Mouse (Mus musculus): ENCODE data around the gene Reg3g.

- TF ChIP-seq POLR2A (IDR thresholded peaks at IDR 0.05; ENCODE audit: low read depth, low read length) (no peak), CTCF (IDR thresholded peaks at IDR 0.05; ENCODE audit: extremely low read depth, insufficient read length, insufficient replicate concordance, low read depth, low read length) (no peak)
These were observed 8.4 kb downstream of the Reg3g start for GRCm38 (mm10) chr6:78460191-78460825.

Data from small intestine, adult 2 months (tissue).